Mouse (Mus musculus) heart, adult 18-20 months (tissue): ENCODE results near the gene Ric8b. TPM values are rescaled to one million over a fixed set of nuclear protein-coding genes. Genes with fewer than 3 reads are reported as not detected.
A peak's percentile ranks its signal among the peaks of the same experiment; 100 is the strongest.

Experiments used
- DNase-seq, 2 experiments: peaks; one replicate each; pipeline ENCODE4 v3.0.0; 2021 to 2022; ENCODE audit warnings: mixed read lengths in 1 of 2
- total RNA-seq, 2 experiments: library from RNA; stranded (reverse); gene quantifications; 2 replicates each; pipeline ENCODE4 v1.2.3; 2021

Gene Ric8b
- total RNA-seq, 2 experiments from 2014 or later = 37.8 to 42.2 TPM

DNA sequence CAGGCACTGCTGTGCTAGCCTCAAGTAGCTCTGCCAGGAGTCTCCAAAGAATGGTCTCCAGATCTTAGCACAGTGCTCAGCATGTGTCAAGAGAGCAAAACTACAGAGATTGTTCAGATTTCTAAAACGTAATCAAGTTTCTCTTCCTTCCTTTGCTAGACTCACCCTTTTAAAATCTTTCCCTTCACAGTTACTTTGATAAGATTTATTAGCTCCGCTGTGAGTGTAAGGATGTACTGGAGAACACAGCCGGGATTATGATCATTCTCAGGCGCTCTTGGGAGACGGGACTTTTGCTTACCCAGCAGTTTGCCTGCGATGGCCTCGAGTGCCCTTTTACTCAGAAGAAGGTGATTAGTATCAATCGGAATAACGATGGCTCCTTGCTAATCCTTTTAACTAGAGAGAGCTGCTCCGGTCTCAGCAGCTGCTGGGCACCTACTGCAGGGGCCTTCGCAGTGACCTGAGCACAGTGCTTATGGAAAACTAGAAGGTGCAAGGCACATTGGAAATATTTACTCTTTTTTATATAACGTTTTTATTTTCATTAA, 43.0 kb downstream of the Ric8b start:
- DNase-seq = no peak

DNA sequence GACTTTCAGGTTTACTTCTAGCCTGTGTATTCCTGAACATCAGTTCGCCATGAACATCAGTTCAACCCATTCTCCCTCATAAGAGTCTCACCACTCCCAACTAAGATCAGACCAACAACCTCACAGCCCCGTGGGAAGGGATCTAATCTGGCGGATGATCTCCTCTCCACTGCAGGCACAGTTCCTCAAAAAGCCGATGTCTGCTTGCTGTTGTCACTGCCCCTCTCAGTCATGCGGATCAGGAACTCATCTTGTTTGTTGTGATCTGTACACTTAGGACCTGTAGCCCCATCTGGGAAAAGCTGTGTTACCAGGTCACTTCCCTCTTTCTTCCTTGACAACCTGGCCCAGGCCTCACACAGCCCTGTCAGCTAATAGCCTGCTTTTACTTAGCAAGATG, 45.7 kb downstream of the Ric8b start:
- DNase-seq = no peak

DNA sequence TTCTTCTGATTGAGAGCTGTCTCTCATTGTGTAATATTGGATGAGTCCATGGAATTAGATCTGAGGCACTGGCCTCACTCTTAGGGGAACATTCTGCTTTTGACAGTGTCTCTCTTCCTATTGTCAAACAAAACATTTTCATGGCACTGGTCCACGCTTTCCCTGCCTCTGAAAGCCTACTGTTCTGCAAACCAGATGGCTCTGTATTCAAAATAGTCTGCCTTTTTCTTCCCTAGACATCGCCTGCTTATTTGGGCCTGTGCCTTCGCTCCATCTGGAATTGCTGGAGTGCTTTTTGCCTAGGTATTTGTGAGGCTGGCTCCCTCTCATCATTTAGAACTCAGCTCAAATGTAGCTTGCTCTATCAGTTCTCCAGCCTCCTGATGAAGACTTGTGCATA, 46.3 kb downstream of the Ric8b start:
- DNase-seq = peak in 1 of 2 experiments; percentile 30

DNA sequence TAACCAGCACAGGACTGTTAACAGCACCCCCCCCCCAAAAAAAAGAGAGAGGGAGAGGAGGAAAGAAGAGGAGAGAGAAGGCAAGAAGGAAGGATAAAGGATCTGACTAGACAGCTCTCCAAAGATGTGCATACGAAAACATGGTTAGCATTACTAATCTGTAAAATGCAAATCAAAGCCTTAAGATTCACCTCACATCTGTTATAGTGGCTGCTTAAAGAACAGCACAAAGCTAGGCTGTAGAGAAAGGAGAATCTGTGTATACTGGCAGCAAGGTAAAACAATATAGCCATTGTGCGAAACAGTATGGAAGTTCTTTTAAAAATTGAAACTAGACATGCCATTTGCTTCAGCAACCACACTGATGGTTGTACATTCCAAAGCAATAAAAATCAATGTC, 49.1 kb downstream of the Ric8b start:
- no peak for DNase-seq

DNA sequence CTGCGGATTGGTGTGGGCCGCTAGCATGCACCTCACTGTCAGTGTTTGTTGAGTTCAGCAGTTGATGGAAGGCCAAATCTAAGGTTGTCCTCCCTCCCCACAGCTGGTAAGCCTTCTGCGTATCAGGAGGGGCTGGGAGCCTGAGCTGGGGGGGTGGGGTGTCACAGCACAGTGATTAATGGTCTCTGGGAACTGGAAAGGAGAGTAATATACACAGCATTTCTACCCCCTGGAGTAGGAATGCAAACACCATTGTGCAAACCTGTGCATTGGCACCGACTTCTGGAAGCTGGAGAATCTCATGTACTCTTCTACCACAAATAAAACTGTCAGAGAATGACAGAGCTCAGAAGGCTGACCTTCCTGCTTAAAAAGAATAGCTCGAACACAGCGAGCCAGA, 50.2 kb downstream of the Ric8b start:
- DNase-seq = peak; percentile 61 to 62

DNA sequence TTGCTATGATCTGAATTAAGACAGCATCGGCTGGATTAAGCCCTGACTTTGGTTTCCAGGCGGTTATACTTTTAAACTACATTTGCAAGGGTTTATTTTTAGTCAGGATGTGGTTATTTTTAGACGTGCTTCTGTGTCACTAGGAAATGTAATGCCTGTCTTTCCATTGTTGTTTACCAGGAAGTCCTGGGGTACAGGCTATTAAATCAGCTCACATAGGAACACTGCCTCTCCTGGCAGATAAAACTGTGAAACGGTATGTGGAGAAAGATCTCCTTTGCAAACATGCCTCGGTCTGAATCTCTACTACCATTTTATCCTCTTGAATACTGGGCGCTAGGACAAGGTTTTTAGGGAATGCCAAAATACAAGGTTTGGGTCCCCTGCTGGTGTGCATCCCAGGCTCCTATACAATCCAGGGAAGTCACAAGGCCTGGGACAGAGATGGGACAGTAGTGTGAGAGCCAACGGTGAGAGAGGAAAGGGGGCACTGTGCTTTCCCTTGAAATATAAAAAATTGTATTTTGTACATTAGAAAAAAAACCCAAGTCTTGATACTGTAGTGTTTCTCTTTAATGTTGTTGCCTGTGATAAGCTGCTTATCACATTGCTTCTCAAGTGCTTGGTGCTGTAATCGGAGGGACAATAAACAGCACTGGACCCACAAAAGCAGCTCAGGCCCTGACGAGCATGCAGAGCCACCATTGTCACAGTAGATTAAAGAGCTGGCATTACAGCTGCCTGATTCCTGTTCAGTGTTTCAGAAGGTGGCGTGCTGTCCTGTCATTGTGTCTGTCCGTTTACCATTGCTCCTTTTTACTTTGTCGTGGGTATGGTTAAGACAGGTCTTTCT, 51.7 kb downstream of the Ric8b start:
- peak; percentile 48 to 56 for DNase-seq

DNA sequence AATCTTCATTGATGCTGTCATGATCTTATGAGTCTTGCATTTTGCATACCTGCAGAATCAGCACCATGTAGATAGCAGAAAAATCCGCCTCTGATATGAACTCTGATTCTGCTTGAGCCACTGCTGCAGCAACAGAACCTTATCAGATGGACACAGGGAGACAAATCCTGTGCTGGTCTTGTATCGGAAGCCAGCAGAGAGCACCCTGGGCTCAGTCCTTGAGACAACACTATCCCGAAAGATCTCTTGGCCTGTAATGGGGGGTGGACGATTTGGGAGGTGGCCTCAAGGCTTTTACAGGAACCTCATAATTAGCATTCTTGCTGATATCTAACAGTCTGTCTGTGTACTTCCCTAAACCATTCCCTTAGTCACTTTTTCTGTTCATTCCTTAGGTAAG, 57.8 kb downstream of the Ric8b start:
- no peak for DNase-seq

DNA sequence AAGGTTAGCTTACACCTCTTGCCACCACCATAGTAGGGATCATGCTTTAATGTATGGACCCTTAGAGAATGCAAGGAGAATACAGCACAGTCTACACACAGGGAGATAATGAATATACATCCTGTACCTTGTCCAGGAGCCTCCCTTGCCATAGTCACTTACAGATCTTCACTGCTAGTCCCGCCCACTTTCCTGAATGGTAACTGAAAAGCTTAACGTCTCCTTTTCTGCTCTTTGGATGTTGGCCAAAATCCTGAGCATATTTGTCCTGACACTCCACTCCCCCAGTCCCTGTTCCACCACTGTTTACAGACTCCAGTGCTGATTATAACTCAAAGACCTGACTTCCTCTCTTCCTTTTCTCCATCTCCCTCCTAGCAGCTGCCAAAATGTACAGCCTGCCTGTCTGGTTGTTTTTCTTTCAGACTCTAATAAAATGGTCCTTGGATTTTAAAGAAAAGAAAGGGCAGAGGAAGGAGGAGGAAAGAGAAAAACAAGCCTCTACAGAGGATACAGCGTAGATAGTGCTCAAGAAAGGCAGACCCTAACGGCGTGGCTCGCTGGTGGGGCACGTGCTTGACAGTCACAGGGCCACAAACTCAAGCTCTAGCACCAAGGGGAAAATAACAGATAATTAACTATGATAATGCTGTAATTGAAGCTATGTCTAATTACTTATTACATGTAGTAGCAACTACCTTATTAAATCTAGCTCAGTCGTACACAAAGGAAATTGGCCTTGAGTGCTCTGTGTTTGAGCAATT, 59.4 kb downstream of the Ric8b start:
- peak in 1 of 2 experiments; percentile 19 for DNase-seq

DNA sequence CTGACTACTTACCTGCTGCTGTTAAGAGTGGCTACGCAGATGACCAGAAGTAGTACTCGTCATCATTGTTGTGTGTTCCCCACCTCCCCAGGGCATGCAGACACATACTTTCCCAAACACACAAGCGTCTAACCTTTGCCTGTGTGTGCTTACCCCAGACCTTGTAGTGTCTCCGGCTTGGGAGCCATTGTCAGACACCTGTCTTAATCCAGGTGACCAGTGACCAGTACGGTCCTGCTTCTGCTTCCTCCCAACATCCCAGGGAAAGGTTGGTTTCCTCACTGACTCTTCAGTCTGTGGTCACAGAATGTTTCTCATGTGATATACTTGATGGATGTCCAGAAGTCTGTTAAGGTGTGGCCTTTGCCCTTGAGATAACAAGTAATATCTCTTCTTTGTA, 62.9 kb downstream of the Ric8b start:
- DNase-seq = no peak

DNA sequence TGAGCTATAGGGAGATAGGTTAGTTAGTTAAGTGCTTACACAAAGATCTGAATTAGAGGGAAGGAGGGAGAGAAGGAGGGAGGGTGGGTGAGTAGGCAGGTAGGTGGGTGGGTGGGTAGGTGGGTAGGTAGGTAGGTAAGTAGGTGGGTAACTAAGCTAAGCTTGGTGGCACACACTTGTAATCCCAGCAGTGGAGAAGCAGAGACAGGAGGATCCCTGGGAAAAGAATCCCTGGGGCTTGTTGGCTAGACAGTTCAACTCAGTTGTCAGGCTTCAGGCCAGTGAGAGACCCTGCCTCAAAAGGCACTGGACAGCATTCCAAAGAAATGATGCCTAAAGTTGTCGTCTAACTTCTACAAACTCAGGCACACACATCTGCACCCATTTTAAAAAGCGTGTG, 64.0 kb downstream of the Ric8b start:
- no peak for DNase-seq

DNA sequence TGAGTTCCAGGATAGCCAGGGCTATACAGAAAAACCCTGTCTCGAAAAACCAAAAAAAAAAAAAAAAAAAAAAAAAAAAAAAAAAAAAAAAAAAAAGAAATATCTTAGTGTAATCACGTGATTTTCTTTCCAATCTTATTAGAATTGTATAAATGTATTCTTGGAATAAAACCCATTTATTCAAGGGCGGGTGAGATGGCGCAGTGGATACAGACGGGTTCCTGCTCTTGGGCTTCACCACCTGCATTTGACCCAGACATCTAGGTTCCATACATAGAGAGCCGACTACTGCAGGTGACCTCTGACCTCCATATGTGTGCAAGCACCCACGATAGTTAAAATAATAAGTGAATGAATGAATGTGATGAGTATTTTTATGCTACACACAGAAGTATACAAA, 65.3 kb downstream of the Ric8b start:
- DNase-seq = no peak

DNA sequence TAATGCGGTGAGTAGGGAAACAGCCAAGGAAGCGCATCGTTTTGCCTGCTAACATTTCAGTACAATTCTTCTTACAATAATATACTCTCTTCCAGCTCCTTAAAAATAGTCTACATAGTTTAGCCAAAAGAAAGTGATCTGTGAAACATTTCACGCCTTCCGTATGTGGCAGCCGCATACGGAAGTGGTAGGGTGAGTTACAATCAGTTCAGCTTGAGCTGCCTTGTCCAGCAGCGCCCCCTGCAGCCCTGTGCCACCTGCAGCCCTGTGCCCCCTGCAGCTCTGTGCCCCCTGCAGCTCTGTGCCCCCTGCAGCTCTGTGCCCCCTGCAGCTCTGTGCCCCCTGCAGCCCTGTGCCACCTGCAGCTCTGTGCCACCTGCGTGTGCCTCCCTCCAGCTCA, 68.5 kb downstream of the Ric8b start:
- peak; percentile 27 to 58 for DNase-seq

DNA sequence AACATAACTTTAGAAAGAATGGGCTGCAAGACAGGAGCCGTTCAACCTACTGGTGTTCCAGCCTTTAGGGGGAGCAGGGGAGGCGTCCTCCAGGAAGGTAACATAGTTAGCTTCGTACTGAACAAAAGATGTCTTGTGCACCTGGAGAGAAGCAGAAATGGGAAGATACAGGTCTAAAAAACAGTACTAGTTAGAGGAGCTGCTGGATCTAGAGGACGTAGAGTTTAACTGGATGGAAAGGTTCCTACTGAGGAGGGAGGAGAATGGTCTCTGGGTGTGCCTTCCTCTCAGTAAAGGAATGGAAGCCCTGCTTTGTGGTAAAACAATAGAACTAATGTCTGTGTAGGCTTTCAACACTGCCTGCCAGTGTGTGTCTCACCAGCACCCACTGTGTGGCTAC, 70.2 kb downstream of the Ric8b start:
- DNase-seq = no peak

DNA sequence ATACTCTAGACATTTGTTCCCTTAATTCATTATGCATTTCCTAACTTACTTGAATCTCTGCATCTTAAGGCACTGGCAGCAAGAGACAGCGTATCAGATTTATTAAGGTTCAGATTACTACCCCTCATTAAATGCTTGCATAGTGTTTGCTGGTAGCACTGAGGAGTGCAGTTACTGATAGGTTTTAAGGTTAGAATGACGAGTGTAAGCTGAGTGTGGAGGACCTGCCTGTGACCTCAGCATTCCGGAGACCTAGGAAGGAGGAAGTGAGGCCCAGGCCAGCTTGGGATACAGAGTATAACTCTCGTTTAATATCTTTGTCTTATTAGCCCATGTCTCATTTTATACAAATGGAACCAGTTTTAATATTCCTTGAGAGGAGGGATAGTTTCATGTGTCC, 71.2 kb downstream of the Ric8b start:
- DNase-seq = no peak

DNA sequence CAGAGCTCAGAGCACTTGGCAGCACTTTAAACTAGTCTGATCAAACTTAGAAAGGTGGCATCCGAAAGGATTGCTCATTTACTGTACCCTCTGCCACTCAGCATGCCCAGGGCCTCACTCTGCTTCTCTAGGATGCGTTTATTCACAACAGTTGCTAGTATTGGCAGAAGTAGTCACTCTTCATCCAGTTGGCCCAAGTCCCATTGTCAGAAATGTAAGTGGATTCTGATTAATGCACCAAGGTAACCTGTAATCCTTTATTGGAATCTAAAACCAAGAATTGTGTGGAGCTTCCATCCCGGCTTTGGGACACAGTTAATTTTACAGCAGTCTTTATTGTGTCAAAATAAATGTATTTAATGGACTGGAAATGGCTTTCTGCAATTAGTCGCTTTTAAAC, 76.9 kb downstream of the Ric8b start:
- DNase-seq = no peak

DNA sequence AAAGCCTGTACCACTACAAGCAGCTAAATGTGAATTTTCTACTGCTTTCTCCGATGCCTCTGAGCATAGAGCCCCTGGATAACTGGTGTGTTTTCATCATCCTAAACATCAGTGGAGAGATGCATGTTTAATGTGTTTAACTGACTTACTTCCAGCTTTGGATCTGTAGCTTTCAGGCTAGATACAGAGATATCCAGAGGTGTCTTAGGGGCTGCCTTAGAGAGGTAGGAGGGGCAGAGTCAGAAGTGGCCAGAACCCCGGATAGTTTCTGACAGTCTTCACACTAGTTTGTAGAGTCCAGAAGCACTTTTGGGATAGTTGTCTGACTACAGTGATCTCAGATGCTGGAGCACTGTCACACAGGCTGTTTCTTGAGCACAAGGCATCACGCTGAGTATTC, 77.6 kb downstream of the Ric8b start:
- no peak for DNase-seq

DNA sequence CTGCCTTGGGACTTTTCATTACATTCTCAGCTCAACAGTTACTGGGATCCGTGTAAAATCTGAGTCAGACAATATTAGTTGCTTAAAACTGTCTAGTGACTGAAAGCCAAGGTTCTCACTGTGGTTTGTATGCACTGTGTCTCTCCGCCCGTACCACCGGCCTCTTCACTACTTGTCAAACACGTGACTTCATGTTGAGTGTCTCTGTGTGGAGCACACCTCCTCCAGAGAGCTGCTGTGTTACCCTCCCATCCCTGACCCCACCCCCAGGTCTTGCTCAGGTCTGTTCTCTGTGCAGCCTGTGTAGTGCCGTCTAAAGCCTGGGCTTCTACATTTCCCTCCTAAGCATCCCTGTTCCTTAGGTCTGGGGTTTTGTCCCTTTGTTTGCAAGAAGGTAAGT, 79.0 kb downstream of the Ric8b start:
- no peak for DNase-seq

DNA sequence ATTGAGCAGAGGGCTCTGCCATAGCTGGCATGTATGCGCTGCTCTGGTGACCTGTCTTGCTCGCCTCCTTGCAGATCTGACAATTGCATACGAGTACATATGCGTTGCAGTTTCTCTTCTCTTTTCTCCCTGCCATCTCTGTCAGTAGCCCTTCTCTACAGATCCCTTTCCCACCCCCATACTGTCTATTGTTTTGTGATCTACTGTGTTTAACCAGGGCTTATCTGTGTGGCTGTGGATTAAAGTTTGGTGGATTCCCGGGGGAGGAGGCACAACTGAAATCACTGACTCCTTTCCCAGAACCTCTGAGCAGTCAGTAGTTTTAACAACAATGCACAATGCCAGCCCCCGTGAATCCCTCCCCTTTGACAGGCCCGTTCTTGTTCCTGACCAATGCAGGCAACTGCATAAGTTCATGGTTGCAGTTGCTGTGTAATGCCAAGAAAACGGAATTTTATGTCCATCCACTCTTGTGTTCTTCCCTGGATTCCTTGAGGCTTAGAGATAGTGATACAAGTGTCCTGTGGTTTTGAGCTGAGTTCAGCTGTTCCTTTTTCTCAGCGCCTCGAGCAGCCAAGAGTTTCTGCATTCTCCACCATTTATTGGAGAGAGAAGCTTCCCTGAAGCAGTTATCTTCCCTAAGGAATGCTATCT, 80.3 kb downstream of the Ric8b start:
- DNase-seq = peak in 1 of 2 experiments; percentile 13

DNA sequence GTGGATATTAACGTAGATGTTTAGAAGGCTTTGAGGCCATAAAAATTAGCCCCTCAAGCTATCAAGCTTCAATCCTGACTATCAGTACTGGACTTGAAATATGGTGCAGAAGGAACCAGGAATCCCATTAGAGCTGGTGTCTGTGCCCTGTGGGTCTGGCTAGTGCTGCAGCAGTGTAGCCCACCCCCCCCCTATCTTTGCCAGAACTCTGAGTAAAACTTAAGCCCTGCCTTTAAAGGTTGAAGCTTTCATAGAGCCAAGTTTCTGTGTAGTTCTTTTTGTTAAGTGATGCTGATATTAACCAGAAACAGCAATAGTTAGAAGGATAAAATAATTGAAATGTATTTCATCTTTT, 80.8 kb downstream of the Ric8b start:
- DNase-seq = no peak

DNA sequence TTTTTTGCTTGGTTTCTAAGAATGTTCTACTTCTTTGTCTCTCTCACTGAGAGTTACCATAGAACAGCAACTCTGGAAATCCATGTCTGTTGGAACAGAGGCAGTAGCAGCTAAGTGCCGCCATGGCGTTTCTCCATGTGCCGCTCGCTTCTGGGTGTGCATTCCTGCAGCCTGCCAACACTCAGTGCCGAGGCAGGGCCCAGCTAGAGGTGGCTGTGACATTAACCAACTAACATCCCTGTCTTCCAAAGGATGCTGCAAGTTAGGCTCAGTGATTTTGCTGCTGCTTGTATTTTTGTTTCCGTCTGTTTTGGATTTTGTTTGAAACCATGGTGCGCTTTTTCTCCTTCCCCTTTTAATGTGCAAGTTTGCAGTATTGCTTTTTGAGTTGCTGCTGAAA, 84.5 kb downstream of the Ric8b start:
- DNase-seq = peak; percentile 59 to 81

DNA sequence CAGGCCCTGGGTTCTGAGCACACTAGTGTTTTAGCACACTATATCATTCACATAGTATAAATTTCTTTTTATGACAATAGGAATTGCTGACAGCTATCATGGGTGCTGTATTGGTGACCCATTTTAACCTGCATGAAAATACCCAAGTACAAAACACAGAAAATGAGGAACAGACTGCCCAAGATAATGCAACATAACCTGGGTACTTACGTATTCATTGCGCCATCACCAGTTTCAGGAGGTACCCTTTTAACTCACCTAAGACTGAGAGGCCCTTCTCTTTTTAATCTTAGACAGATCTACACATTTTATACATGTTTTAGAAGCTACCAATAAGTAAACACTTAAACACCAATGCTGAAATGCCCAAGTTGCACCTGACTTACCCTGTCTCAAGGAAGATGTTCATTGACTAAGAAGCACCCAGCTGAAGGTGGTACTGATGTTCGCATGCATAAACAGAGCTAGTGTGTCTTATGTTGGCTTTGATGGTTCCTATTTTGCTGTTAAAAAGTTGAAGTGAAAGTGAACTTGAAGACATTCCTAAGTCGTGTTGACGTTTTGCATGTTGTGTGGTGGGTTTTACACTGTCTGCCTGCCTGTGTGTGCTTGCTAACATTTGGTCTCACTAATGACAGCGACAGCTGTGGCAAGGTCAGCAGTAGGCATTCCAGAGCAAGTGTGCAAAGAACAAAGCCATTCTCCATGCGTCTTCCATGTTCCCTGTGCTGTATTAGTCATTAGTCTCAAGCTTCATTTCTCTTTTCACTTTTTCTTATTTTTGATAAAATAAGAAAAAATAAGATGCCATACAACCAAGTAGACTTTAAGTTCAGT, 86.0 kb downstream of the Ric8b start:
- DNase-seq = peak in 1 of 2 experiments; percentile 13
